9 mouse cellular contexts compared by ENCODE assay signal in genomic region chr4:124880599-124880998, GRCm38 (mm10). TPM values are rescaled to one million over a fixed set of nuclear protein-coding genes. Genes with fewer than 3 reads are reported as not detected.
DNase-seq lines count a peak whose midpoint lies in the region; ATAC-seq lines count a peak whose summit lies in the region.
"Had no signal": no experiment of that assay in that cellular context is flagged by ENCODE, and none has a peak within 500 bp of the region (broad histone marks: within the 10 kb centered on the region; RNA-seq: fewer than 3 reads in every experiment).

TSS of gene Epha10 (plus strand) at chr4:124880899.

- H3K4me2 ChIP-seq in neural tube, embryonic 11.5 days (ENCODE audit: low read depth), result peak within 1 kb of the TSS; percentile 53
- peak within 1 kb of the TSS; percentile 59 for H3K4me2 ChIP-seq in limb, embryonic 12.5 days
- peak within 1 kb of the TSS; percentile 46 for H3K4me2 ChIP-seq in stomach, embryonic 16.5 days (ENCODE audit: low read depth, low read length)

- no peak for ATAC-seq in neural tube, embryonic 11.5 days (ENCODE audit: insufficient read depth, low FRiP score, low TSS enrichment)
- no peak for ATAC-seq in limb, embryonic 12.5 days (ENCODE audit: insufficient number of reproducible peaks, insufficient read depth, low FRiP score, low TSS enrichment, low read depth)
- no peak for ATAC-seq in stomach, embryonic 16.5 days (ENCODE audit: insufficient read depth, low FRiP score)

- peak within 1 kb of the TSS; percentile 19 for H3K9ac ChIP-seq in neural tube, embryonic 11.5 days (ENCODE audit: low read length)
- H3K9ac ChIP-seq in limb, embryonic 12.5 days (replicated peaks), result no peak within 1 kb of the TSS
- H3K9ac ChIP-seq in stomach, embryonic 16.5 days (ENCODE audit: low read length), result no peak within 1 kb of the TSS

- no peaks in the 10 kb centered on the region for H3K36me3 ChIP-seq in neural tube, embryonic 11.5 days (ENCODE audit: control insufficient read depth, insufficient read depth, low read length)
- no peaks in the 10 kb centered on the region for H3K36me3 ChIP-seq in limb, embryonic 12.5 days
- no peaks in the 10 kb centered on the region for H3K36me3 ChIP-seq in stomach, embryonic 16.5 days (ENCODE audit: control insufficient read depth, insufficient read depth, low read length)

- H3K27me3 ChIP-seq in neural tube, embryonic 11.5 days (ENCODE audit: control insufficient read depth, insufficient read depth, low read length), result peaks cover 24% of the 10 kb centered on the region
- peaks cover 78% of the 10 kb centered on the region for H3K27me3 ChIP-seq in limb, embryonic 12.5 days
- peaks cover 43% of the 10 kb centered on the region for H3K27me3 ChIP-seq in stomach, embryonic 16.5 days (ENCODE audit: control insufficient read depth, insufficient read depth, low read length)

- 2% methylated on average over 10 of the region's 11 CpGs for WGBS in neural tube, embryonic 11.5 days
- 6% methylated on average over 11 of the region's 11 CpGs for WGBS in limb, embryonic 12.5 days
- 8% methylated on average over 11 of the region's 11 CpGs for WGBS in stomach, embryonic 16.5 days

- H3K9me3 ChIP-seq in neural tube, embryonic 11.5 days (ENCODE audit: control insufficient read depth, low read length), result no peaks in the 10 kb centered on the region
- H3K9me3 ChIP-seq in limb, embryonic 12.5 days, result 0 out of 2 replicates have a peak, but pooled peaks cover 3% of the 10 kb centered on the region
- no peaks in the 10 kb centered on the region for H3K9me3 ChIP-seq in stomach, embryonic 16.5 days (replicated peaks; ENCODE audit: control insufficient read depth, low read length)

- H3K27ac ChIP-seq in neural tube, embryonic 11.5 days (ENCODE audit: low read depth, low read length), result peak within 1 kb of the TSS; percentile 34; the same call in 1 of the 2 replicates
- H3K27ac ChIP-seq in limb, embryonic 12.5 days, result no peak within 1 kb of the TSS
- H3K27ac ChIP-seq in stomach, embryonic 16.5 days (ENCODE audit: low read length), result no peak within 1 kb of the TSS

- peaks cover 2% of the 10 kb centered on the region; the same call in 1 of the 2 replicates for H3K4me1 ChIP-seq in neural tube, embryonic 11.5 days (ENCODE audit: control insufficient read depth, insufficient read depth, low read length)
- H3K4me1 ChIP-seq in limb, embryonic 12.5 days (replicated peaks), result peaks cover 17% of the 10 kb centered on the region
- no peaks in the 10 kb centered on the region for H3K4me1 ChIP-seq in stomach, embryonic 16.5 days (ENCODE audit: control insufficient read depth, insufficient read depth, low read length)

- DNase-seq in frontal cortex, adult 2 months (ENCODE audit: extremely low spot score in 1 of 2, low spot score in 1 of 2), result no peak
- no peak for DNase-seq in frontal cortex, postnatal 14 days (ENCODE audit: low spot score in 2 of 2)
- no peak for DNase-seq in neural tube, embryonic 11.5 days (ENCODE audit: low spot score)
- no peak for DNase-seq in neural tube, embryonic 10.5 days (ENCODE audit: extremely low spot score, low spot score)
- DNase-seq in cerebellum, postnatal 4 days (ENCODE audit: low spot score in 2 of 2), result no peak
- no peak for DNase-seq in Muller cell, postnatal 12 days (ENCODE audit: inconsistent ontology term)

- peak within 1 kb of the TSS; percentile 40 for H3K4me3 ChIP-seq in neural tube, embryonic 11.5 days (ENCODE audit: low read depth, low read length)
- peak within 1 kb of the TSS; percentile 35 for H3K4me3 ChIP-seq in limb, embryonic 12.5 days (replicated peaks)
- peak within 1 kb of the TSS; percentile 30 for H3K4me3 ChIP-seq in stomach, embryonic 16.5 days (replicated peaks; ENCODE audit: low read length)

RNA-seq across cellular contexts. Expression of gene Epha10, which starts in this region (rescaled TPM):
- 49.8 and 50.9 TPM in 2 replicates for polyA plus RNA-seq in frontal cortex, adult 2 months (2012; rRNA removed)
- 3.7 and 4.0 TPM in 2 replicates for polyA plus RNA-seq in neural tube, embryonic 11.5 days (2014; fragmentation: Nextera tagmentation; extraction: Ambion mirVana)
- 0.14 and 0.15 TPM in 2 replicates for polyA plus RNA-seq in limb, embryonic 12.5 days (2016; fragmentation: Nextera tagmentation; extraction: Ambion mirVana)
- polyA plus RNA-seq in stomach, embryonic 16.5 days (2015; fragmentation: Nextera tagmentation; extraction: Ambion mirVana), result 0.09 and 0.14 TPM in 2 replicates
- polyA plus RNA-seq: small intestine, adult 2 months had no signal

Comparison
In these comparisons a context has a peak if more than half of its experiments do, and no peak if none do; other contexts are left out.
1. RNA of gene Epha10 (polyA plus RNA-seq): 49.8 to 50.9 TPM in frontal cortex, adult 2 months; 3.7 to 4.0 TPM in neural tube, embryonic 11.5 days, 0.14 to 0.15 TPM in limb, embryonic 12.5 days and 0.09 to 0.14 TPM in stomach, embryonic 16.5 days; every median in the first group is over 10 times any median in the second.
2. Peak in every context shown above with its lines, with median percentiles within 50 percentile points of each other: H3K4me2 ChIP-seq and H3K4me3 ChIP-seq.